Mouse (Mus musculus) forebrain, embryonic 16.5 days (tissue): ENCODE measurements at regions not wholly inside any gene's neighbourhood (a gene's known extent, or its start where the extent isn't known, plus 50 kb on each side); places are given as distances from the start of the nearest gene placed in this dataset.

Experiments used
- ATAC-seq: fragments of 200-750 bp; cut with Nextera tagmentation; 2 replicates; pipeline ENCODE4 v1.8.0; 2017; ENCODE audit warnings: mild to moderate bottlenecking, moderate library complexity
- H3K27ac ChIP-seq: fragments of 300-500 bp; sonication (generic); 2 replicates; pipeline ENCODE4 v1.5.1; 2014; ENCODE audit warnings: low read length, control low read depth
- H3K27me3 ChIP-seq: fragments of 300-500 bp; sonication (generic); replicated peaks from 2 replicates; pipeline ENCODE4 v1.6.1; 2014; ENCODE audit warnings: low read length; ENCODE audit not compliant: control insufficient read depth, insufficient read depth
- H3K36me3 ChIP-seq: fragments of 300-500 bp; sonication (generic); 2 replicates; pipeline ENCODE4 v1.6.1; 2014; ENCODE audit not compliant: control insufficient read depth, insufficient read depth
- H3K4me1 ChIP-seq: fragments of 300-500 bp; sonication (generic); replicated peaks from 2 replicates; pipeline ENCODE4 v1.6.1; 2014; ENCODE audit warnings: low read length; ENCODE audit not compliant: control insufficient read depth, insufficient read depth
- H3K4me2 ChIP-seq: fragments of 300-500 bp; sonication (generic); 2 replicates; pipeline ENCODE4 v1.6.1; 2014; ENCODE audit warnings: mild to moderate bottlenecking, low read length, control low read depth
- H3K4me3 ChIP-seq: fragments of 300-500 bp; sonication (generic); replicated peaks from 2 replicates; pipeline ENCODE4 v1.5.1; 2014; ENCODE audit warnings: mild to moderate bottlenecking, low read length, control low read depth
- H3K9ac ChIP-seq: fragments of 300-500 bp; sonication (generic); replicated peaks from 2 replicates; pipeline ENCODE4 v1.6.1; 2014; ENCODE audit warnings: low read depth, low read length, control low read depth
- H3K9me3 ChIP-seq: fragments of 300-500 bp; sonication (generic); 2 replicates; pipeline ENCODE4 v1.6.1; 2016; ENCODE audit warnings: low read length; ENCODE audit not compliant: control insufficient read depth
- WGBS: fragments of 180-500 bp; shearing (Covaris S2); extraction: QIAGEN DNeasy Blood & Tissue Kit; methylation state at CpG from one replicate; pipeline ENCODE4 v1.1.7; 2014; 5-methylcytosine and 5-hydroxymethylcytosine counted together

DNA sequence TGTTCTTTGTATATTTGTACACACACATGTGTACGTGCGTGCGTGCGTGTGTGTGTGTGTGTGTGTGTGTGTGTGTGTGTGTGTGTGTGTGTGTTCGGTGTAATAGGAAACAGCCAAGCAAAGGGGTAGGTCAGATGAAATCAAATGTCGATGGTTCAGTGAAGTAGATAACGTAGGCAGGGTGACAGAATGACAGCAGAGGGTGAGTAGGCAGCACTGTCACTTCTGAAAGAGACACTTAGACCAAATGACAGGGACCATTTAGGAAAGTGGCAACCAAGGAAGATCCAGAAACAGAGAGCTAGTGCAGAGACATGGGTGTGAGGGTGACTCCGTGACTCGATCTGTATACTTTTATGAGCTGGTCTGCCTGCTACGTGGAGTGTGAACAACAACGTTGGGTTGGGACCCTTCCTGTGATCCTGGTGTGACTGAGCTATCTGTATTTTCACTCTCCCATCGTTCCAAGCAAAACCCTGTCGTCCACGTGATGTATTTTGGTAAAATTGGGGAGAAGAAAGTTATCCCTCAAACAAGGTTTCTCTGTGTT lies 266.5 kb upstream of the 9630041A04Rik start:
- no peak overlapping the region for H3K27ac ChIP-seq
- no peak for ATAC-seq
- no peak overlapping the region for H3K4me3 ChIP-seq
- no peaks in the 10 kb centered on the region for H3K4me1 ChIP-seq
- no peaks in the 10 kb centered on the region for H3K36me3 ChIP-seq
- WGBS, result 93% methylated on average over 14 of the region's 14 CpGs
- H3K4me2 ChIP-seq, result no peak overlapping the region
- H3K27me3 ChIP-seq, result no peaks in the 10 kb centered on the region
- H3K9ac ChIP-seq, result no peak overlapping the region
- H3K9me3 ChIP-seq, result no peaks in the 10 kb centered on the region

DNA sequence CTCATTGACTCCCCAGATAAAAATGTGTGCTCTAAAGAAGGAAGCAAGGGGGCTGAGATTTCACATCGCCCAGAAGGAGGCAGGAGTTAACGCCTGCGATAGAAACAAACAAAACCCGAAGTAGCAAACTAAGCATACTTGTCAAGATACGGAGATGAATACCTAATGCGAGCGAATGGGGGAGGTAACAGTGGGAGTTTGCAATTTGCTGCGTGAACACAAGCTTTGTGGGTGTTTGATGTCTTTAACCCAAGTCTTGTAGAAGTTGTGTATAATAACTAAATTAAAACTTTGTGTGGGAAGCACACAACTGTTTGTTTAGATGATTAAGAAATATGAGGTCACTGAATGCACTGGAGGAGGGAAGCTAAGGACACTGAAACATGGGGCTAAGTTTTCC lies 269.0 kb upstream of the 9630041A04Rik start:
- no peak overlapping the region for H3K4me2 ChIP-seq
- no peaks in the 10 kb centered on the region for H3K9me3 ChIP-seq
- 72% methylated on average over 8 of the region's 8 CpGs for WGBS
- no peak overlapping the region for H3K4me3 ChIP-seq
- no peak overlapping the region for H3K9ac ChIP-seq
- H3K27ac ChIP-seq, result no peak overlapping the region
- ATAC-seq, result no peak
- H3K4me1 ChIP-seq, result no peaks in the 10 kb centered on the region
- no peaks in the 10 kb centered on the region for H3K27me3 ChIP-seq
- no peaks in the 10 kb centered on the region for H3K36me3 ChIP-seq

GRCm38 (mm10) chr9:101591681-101592080 lies 270.0 kb upstream of the 9630041A04Rik start:
- Histone ChIP-seq H3K4me1 (no peaks in the 10 kb centered on the region), H3K9me3 (no peaks in the 10 kb centered on the region)
- 62% methylated on average over 8 of the region's 8 CpGs for WGBS

DNA sequence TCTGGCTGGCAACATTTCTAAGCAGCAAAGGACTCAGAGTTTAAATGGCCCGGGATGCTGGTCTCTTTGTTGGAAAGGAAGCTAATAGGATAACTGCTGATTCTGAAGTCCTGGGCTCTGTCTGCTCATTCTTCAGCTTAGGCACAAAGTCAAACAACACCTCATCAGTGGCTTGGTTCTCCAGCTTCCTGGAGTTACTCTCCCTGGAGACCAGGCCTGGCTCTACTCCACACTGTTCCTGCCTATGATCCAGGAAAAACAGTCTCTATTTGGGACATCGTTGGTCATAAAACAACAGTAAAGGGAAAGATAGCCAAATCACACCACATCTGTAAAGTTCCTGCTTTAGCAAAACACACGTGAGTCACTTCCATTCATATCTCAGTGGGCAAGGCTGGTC lies 271.3 kb upstream of the 9630041A04Rik start:
- H3K4me3 ChIP-seq, result no peak overlapping the region
- ATAC-seq, result no peak
- 85% methylated on average over 3 of the region's 3 CpGs for WGBS
- no peaks in the 10 kb centered on the region for H3K4me1 ChIP-seq
- H3K27ac ChIP-seq, result no peak overlapping the region
- no peaks in the 10 kb centered on the region for H3K27me3 ChIP-seq
- H3K9me3 ChIP-seq, result no peaks in the 10 kb centered on the region
- H3K9ac ChIP-seq, result no peak overlapping the region
- no peaks in the 10 kb centered on the region for H3K36me3 ChIP-seq
- no peak overlapping the region for H3K4me2 ChIP-seq

More at GRCm38 (mm10) chr9:101591681-101592080, 270.0 kb upstream of the 9630041A04Rik start:
- no peak for ATAC-seq
- Histone ChIP-seq H3K27ac (no peak overlapping the region), H3K9ac (no peak overlapping the region), H3K36me3 (no peaks in the 10 kb centered on the region), H3K27me3 (no peaks in the 10 kb centered on the region), H3K4me3 (no peak overlapping the region), H3K4me2 (no peak overlapping the region)

- no peak overlapping the region for H3K4me2 ChIP-seq
- H3K27ac ChIP-seq, result no peak overlapping the region
- peaks cover 5% of the 10 kb centered on the region for H3K9me3 ChIP-seq
- no peaks in the 10 kb centered on the region for H3K4me1 ChIP-seq
- H3K4me3 ChIP-seq, result no peak overlapping the region
- ATAC-seq, result no peak
- no peak overlapping the region for H3K9ac ChIP-seq
- 87% methylated on average over 4 of the region's 4 CpGs for WGBS
- no peaks in the 10 kb centered on the region for H3K36me3 ChIP-seq
- no peaks in the 10 kb centered on the region for H3K27me3 ChIP-seq
Measured at GRCm38 (mm10) chr9:101581064-101581463, 280.6 kb upstream of the 9630041A04Rik start.

DNA sequence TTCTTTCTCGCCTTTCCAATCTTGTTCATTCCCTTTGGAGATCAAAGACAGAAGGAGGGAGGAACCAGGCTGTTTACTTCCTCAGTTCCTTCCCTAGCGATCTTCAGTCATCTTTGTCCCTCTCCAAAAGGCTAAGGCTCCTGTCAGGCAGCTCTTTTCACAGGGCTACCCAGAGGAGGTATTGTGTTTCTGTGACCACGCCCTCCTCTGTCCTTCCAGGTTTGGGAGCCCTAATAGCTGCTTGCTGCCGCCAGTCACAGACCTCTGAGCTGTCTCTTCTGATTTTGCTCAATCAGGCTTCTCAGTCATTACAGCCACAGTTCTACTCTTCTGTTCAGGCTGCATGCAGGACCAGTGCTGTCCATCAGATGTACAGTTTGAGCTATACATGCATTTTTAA lies 290.9 kb upstream of the 9630041A04Rik start:
- Histone ChIP-seq H3K9ac (no peak overlapping the region), H3K4me1 (no peaks in the 10 kb centered on the region), H3K9me3 (no peaks in the 10 kb centered on the region), H3K27me3 (no peaks in the 10 kb centered on the region), H3K4me2 (no peak overlapping the region), H3K4me3 (no peak overlapping the region), H3K36me3 (no peaks in the 10 kb centered on the region), H3K27ac (no peak overlapping the region)
- no peak for ATAC-seq
- WGBS, result 3% methylated on average over 4 of the region's 4 CpGs

DNA sequence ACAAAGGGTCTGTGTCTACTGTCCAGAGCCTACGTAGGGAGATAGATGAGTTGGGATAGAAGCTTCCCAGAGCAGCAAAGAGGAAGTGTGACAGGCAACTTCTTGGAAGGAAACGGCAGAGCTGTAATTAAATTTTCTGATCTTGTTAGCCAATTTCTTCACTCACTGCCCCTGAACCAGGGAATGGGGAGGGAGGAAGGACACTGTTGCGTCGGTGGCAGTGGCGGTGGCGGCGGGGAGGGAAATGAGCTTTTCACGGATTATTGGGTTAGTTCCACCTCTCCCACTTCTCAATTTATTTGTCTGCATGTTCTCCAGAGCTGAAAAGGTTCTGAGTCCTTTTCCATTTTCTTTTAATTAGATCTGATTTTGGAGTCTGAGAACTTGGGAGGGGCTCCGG lies 298.4 kb upstream of the 9630041A04Rik start:
- H3K4me2 ChIP-seq, result no peak overlapping the region
- no peaks in the 10 kb centered on the region for H3K36me3 ChIP-seq
- ATAC-seq, result no peak
- H3K4me1 ChIP-seq, result no peaks in the 10 kb centered on the region
- H3K9ac ChIP-seq, result no peak overlapping the region
- H3K27me3 ChIP-seq, result no peaks in the 10 kb centered on the region
- H3K9me3 ChIP-seq, result no peaks in the 10 kb centered on the region
- no peak overlapping the region for H3K4me3 ChIP-seq
- no peak overlapping the region for H3K27ac ChIP-seq
- 36% methylated on average over 9 of the region's 9 CpGs for WGBS

DNA sequence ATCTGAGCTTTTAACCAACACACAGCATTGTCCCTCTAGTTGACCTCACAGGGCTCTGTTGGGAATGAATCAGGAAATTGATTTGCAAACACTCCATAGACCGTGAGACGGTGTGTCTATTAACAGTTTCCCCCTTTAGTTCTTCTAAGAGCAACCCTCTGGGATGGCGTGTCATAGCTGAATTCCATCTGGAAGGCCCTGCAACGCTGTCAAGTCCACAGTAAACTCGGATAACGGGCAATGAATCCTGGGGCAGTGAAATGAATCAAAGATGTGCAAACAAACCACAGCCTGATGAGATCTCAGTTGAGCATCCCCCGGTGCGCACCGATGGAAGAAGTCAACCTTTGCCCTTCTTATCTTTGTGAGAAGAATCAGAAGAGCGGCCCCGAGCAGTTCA lies 302.3 kb upstream of the 9630041A04Rik start:
- Histone ChIP-seq H3K9me3 (no peaks in the 10 kb centered on the region), H3K36me3 (no peaks in the 10 kb centered on the region), H3K4me1 (no peaks in the 10 kb centered on the region), H3K4me2 (no peak overlapping the region), H3K9ac (no peak overlapping the region), H3K4me3 (no peak overlapping the region), H3K27ac (no peak overlapping the region), H3K27me3 (no peaks in the 10 kb centered on the region)
- ATAC-seq, result no peak
- 89% methylated on average over 11 of the region's 11 CpGs for WGBS

DNA sequence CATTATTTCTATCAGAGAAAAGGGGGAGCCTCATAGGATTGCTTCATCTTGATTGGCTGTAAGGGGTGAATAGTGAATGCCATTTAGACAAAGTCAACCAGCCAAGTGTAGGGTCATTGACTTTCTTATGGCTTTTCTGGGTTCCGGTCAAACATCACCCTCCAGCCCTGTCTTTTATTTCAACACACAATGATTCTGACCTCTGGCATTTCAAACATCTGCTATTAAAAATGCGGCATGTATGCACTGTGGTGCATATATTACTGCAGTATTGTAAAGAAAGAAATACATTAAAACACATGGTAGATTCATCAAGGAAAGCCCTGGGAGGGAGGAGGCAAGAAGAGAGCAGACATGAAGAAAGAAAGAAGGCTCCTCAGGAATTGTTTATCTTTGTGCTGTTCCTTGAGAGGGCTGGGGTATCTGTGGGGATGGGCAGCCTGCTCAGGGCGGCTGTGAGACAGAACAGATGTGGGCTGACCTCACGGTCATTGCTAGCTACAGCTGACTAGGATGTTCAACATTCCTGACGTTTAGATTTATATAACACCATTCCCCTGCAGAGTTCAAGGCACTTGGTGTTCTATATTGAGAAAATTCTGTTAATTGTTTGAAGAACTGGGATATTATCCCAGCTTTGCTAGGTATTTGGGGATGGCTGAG lies 303.5 kb upstream of the Ppp2r3a start:
- Histone ChIP-seq H3K9me3 (no peaks in the 10 kb centered on the region), H3K27ac (no peak overlapping the region), H3K4me3 (no peak overlapping the region), H3K27me3 (no peaks in the 10 kb centered on the region), H3K4me1 (no peaks in the 10 kb centered on the region), H3K4me2 (no peak overlapping the region), H3K9ac (no peak overlapping the region), H3K36me3 (no peaks in the 10 kb centered on the region)
- no peak for ATAC-seq
- 72% methylated on average over 5 of the region's 5 CpGs for WGBS

DNA sequence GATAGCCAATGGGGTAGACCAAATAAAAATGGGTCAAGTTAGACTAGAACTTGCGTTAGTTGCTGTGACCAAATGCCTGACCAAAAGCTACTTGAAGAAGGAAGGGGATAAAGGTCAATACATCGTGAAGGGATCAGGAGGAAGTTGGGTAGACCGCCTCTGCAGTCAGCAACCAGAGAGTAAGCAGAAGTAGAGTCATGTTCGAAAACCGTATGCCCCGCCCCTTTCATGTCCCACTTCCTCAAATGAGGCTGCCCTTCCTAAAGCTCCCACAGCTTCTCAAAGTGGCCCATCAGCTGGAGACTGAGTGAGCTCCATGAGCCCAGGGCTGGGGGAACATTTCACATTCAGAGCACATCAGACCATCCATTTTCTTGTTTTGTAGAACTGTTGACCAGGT lies 301.2 kb upstream of the Ppp2r3a start:
- Histone ChIP-seq H3K4me2 (no peak overlapping the region), H3K36me3 (no peaks in the 10 kb centered on the region), H3K4me1 (no peaks in the 10 kb centered on the region), H3K27ac (no peak overlapping the region), H3K4me3 (no peak overlapping the region), H3K9ac (no peak overlapping the region), H3K27me3 (no peaks in the 10 kb centered on the region), H3K9me3 (0 out of 2 replicates have a peak, but pooled peaks cover 2% of the 10 kb centered on the region)
- 93% methylated on average over 6 of the region's 6 CpGs for WGBS
- no peak for ATAC-seq
